9 mouse cellular contexts compared by ENCODE assay signal in the genomic region with DNA sequence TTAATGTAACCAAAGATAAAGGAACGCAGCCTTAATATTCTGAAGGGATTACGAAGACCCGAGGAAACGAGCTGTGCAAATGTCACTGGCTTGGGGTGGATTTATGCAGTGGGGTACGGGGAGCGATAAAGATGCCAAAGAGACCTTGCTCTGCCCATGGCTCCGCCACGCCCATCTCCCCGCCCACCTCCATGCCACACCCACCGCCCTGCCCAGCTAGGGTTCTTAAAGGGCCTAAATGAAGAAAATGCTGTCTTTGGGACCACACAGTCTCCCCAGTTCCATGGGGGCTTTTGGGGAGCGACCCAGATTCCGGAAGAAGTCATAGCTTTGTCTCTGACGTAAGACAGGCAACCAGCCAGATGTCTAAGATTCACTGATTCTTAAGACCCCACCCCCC.
DNase-seq lines count a peak whose midpoint lies in the region; ATAC-seq and TF ChIP-seq lines count a peak whose summit lies in the region.
"Had no signal": no experiment of that assay in that cellular context is flagged by ENCODE, and none has a peak within 500 bp of the region (broad histone marks: within the 10 kb centered on the region; RNA-seq: fewer than 3 reads in every experiment).

No protein-coding gene starts in this region.

- peaks cover 8% of the 10 kb centered on the region; the same call in 1 of the 2 replicates for H3K9me3 ChIP-seq in forebrain, embryonic 10.5 days
- H3K9me3 ChIP-seq in neural tube, embryonic 13.5 days, result no peaks in the 10 kb centered on the region

- peak; percentile 57; the same call in 1 of the 2 replicates for ATAC-seq in neural tube, embryonic 13.5 days (ENCODE audit: low read depth)

- no peak overlapping the region for H3K27ac ChIP-seq in cerebellum, adult 2 months (ENCODE audit: insufficient read depth, low read length)
- H3K27ac ChIP-seq in forebrain, embryonic 10.5 days, result no peak overlapping the region
- peak overlapping the region; percentile 82; the same call in 1 of the 2 replicates for H3K27ac ChIP-seq in neural tube, embryonic 13.5 days (replicated peaks)
- H3K27ac ChIP-seq: macrophage had no signal

- peak; percentile 57 to 62 for DNase-seq in cerebellum, postnatal 10 days
- no peak for DNase-seq in cerebellum, adult 2 months
- DNase-seq in B cell, adult 2 months, result peak; percentile 77 to 78
- peak; percentile 58 for DNase-seq in forebrain, embryonic 10.5 days (ENCODE audit: extremely low spot score, low spot score)
- DNase-seq in kidney, postnatal 14 days, result peak; percentile 57
- DNase-seq in cerebellum, postnatal 14 days, result no peak
- no peak for DNase-seq in ovary, adult 18-20 months (ENCODE audit: low spot score)

- no peak overlapping the region for H3K9ac ChIP-seq in neural tube, embryonic 13.5 days

- 0 out of 2 replicates have a peak, but pooled peaks cover 3% of the 10 kb centered on the region for H3K4me1 ChIP-seq in cerebellum, adult 2 months (ENCODE audit: control insufficient read depth, insufficient read depth, low read length)
- H3K4me1 ChIP-seq in forebrain, embryonic 10.5 days, result peaks cover 75% of the 10 kb centered on the region
- peaks cover 48% of the 10 kb centered on the region for H3K4me1 ChIP-seq in neural tube, embryonic 13.5 days (replicated peaks)

- TF ChIP-seq CTCF in cerebellum, adult 2 months (IDR thresholded peaks at IDR 0.05; ENCODE audit: borderline replicate concordance, insufficient read depth, low read depth, low read length), result no peak

- no peaks in the 10 kb centered on the region for H3K36me3 ChIP-seq in forebrain, embryonic 10.5 days (replicated peaks)
- H3K36me3 ChIP-seq in neural tube, embryonic 13.5 days, result no peaks in the 10 kb centered on the region

- no peak for TF ChIP-seq POLR2A in cerebellum, adult 2 months (IDR thresholded peaks at IDR 0.05; ENCODE audit: borderline replicate concordance, insufficient read depth, low read length)

- WGBS in cerebellum, adult 2 months, result 15% methylated on average over 13 of the region's 13 CpGs
- 6% methylated on average over 13 of the region's 13 CpGs for WGBS in forebrain, embryonic 10.5 days
- 7% methylated on average over 13 of the region's 13 CpGs for WGBS in neural tube, embryonic 13.5 days

- H3K4me2 ChIP-seq in neural tube, embryonic 13.5 days, result peak overlapping the region; percentile 53

- no peak overlapping the region for H3K4me3 ChIP-seq in cerebellum, adult 2 months (replicated peaks; ENCODE audit: insufficient read depth, low read depth, low read length)
- peak overlapping the region; percentile 49 for H3K4me3 ChIP-seq in forebrain, embryonic 10.5 days
- no peak overlapping the region for H3K4me3 ChIP-seq in neural tube, embryonic 13.5 days

- H3K27me3 ChIP-seq in cerebellum, adult 2 months (ENCODE audit: control insufficient read depth, insufficient read depth, low read length), result peaks cover 1% of the 10 kb centered on the region; the same call in 1 of the 2 replicates
- peaks cover 86% of the 10 kb centered on the region for H3K27me3 ChIP-seq in forebrain, embryonic 10.5 days (ENCODE audit: poor library complexity, severe bottlenecking)
- peaks cover 39% of the 10 kb centered on the region for H3K27me3 ChIP-seq in neural tube, embryonic 13.5 days

Comparison
In these comparisons a context has a peak if more than half of its experiments do, and no peak if none do; other contexts are left out.
1. DNase-seq: peak in cerebellum, postnatal 10 days (2 of 2), B cell, adult 2 months (2 of 2), forebrain, embryonic 10.5 days (single experiment) and kidney, postnatal 14 days (single experiment); none in cerebellum, adult 2 months (0 of 2), cerebellum, postnatal 14 days (0 of 2) and ovary, adult 18-20 months (single experiment).